Mouse (Mus musculus): ENCODE data around the gene Hspa1l.
"Not testable (repeated sequence)": the region's sequence is repeated elsewhere in the genome, so short reads cannot be mapped to it uniquely, and the experiment has no call there.

Gene Hspa1l

GRCm38 (mm10) chr17:35005158-35005557, 32.7 kb downstream of the Hspa1l start:
- DNase-seq: no peak

GRCm38 (mm10) chr17:35005902-35006301, 33.4 kb downstream of the Hspa1l start:
- DNase-seq: not testable (repeated sequence)

- no peak for DNase-seq
Observed at GRCm38 (mm10) chr17:35007387-35007991, 35.0 kb downstream of the Hspa1l start.

GRCm38 (mm10) chr17:35009586-35009985, 37.1 kb downstream of the Hspa1l start:
- DNase-seq: no peak

GRCm38 (mm10) chr17:35011440-35011839, 38.9 kb downstream of the Hspa1l start:
- DNase-seq: no peak

- no peak for DNase-seq
Observed at GRCm38 (mm10) chr17:35012430-35012829, 39.9 kb downstream of the Hspa1l start.

GRCm38 (mm10) chr17:35013221-35013620, 40.7 kb downstream of the Hspa1l start:
- no peak for DNase-seq

GRCm38 (mm10) chr17:35015296-35015695, 42.8 kb downstream of the Hspa1l start:
- no peak for DNase-seq

GRCm38 (mm10) chr17:35016376-35016775, 43.9 kb downstream of the Hspa1l start, which contains the start of gene Vwa7:
Gene Vwa7, plus strand, starts transcription at chr17:35016579.
- DNase-seq: peak; percentile 45 to 62

- DNase-seq: no peak
Observed at GRCm38 (mm10) chr17:35016791-35017705, 44.5 kb downstream of the Hspa1l start.

- no peak for DNase-seq
Observed at GRCm38 (mm10) chr17:35017706-35018030, 45.2 kb downstream of the Hspa1l start.

GRCm38 (mm10) chr17:35018171-35018570, 45.7 kb downstream of the Hspa1l start:
- no peak for DNase-seq

- no peak for DNase-seq
Observed at GRCm38 (mm10) chr17:35019894-35020293, 47.4 kb downstream of the Hspa1l start.

GRCm38 (mm10) chr17:35020551-35020950, 48.0 kb downstream of the Hspa1l start:
- DNase-seq: no peak

GRCm38 (mm10) chr17:35021163-35021808, 48.8 kb downstream of the Hspa1l start:
- peak; percentile 87 to 95 for DNase-seq

- peak; percentile 19 to 32 for DNase-seq
Observed at GRCm38 (mm10) chr17:35021842-35022477, 49.5 kb downstream of the Hspa1l start.

- DNase-seq: no peak
Observed at GRCm38 (mm10) chr17:35022541-35023060, 50.1 kb downstream of the Hspa1l start.

- no peak for DNase-seq
Observed at GRCm38 (mm10) chr17:35023221-35023620, 50.7 kb downstream of the Hspa1l start.

GRCm38 (mm10) chr17:35023756-35024155, 51.3 kb downstream of the Hspa1l start:
- no peak for DNase-seq

- no peak for DNase-seq
Observed at GRCm38 (mm10) chr17:35024261-35024660, 51.8 kb downstream of the Hspa1l start.

- DNase-seq: no peak
Observed at GRCm38 (mm10) chr17:35024691-35025488, 52.4 kb downstream of the Hspa1l start.

- DNase-seq: no peak
Observed at GRCm38 (mm10) chr17:35026206-35026605, 53.7 kb downstream of the Hspa1l start.

Measured in kidney, postnatal 36 days (tissue).